Mouse (Mus musculus) bone marrow macrophage, adult 2 months (primary cell): Measurements from ENCODE around the gene Ano1.

Experiments used
- CTCF ChIP-seq: IDR thresholded peaks from 2 replicates; pipeline ENCODE4 v1.5.1; 2012; ENCODE audit warnings: low read depth, mild to moderate bottlenecking, low read length, moderate library complexity
- POLR2A ChIP-seq: IDR thresholded peaks from 2 replicates; pipeline ENCODE4 v1.6.1; 2012; ENCODE audit warnings: mild to moderate bottlenecking, low read depth, low read length, borderline replicate concordance

- TF ChIP-seq CTCF (no peak), POLR2A (no peak)
These were observed 30.6 kb upstream of the Ano1 start for GRCm38 (mm10) chr7:144782402-144782801.
